Mouse (Mus musculus) CH12.LX (cell line): Measurements from ENCODE around the gene Arfip1.

Experiments used
- CTCF ChIP-seq, 2 experiments: IDR thresholded peaks in 1 of 2; conservative IDR thresholded peaks in 1 of 2; 2 replicates each; pipeline ENCODE4 v1.5.1; 2011 to 2012; ENCODE audit warnings: low read depth in 2 of 2, low read length in 2 of 2, improper control_type of control experiment in 1 of 2, inconsistent platforms in 1 of 2, mild to moderate bottlenecking in 1 of 2, moderate library complexity in 1 of 2
- E2F4 ChIP-seq: IDR thresholded peaks from 2 replicates; pipeline ENCODE4 v1.6.1; 2011; ENCODE audit warnings: low read depth, low read length, improper control_type of control experiment; ENCODE audit not compliant: insufficient replicate concordance
- HCFC1 ChIP-seq: IDR thresholded peaks from 2 replicates; pipeline ENCODE4 v1.6.1; 2012; ENCODE audit warnings: low read depth, mild to moderate bottlenecking, inconsistent platforms, low read length, improper control_type of control experiment
- MEF2A ChIP-seq: IDR thresholded peaks from 2 replicates; pipeline ENCODE4 v1.6.1; 2014; ENCODE audit warnings: low read depth, mild to moderate bottlenecking, inconsistent platforms, low read length, improper control_type of control experiment, borderline replicate concordance
- POLR2A ChIP-seq: IDR thresholded peaks from 2 replicates; pipeline ENCODE4 v1.6.1; 2011; ENCODE audit warnings: low read depth, mild to moderate bottlenecking, improper control_type of control experiment, low read length
- ZKSCAN1 ChIP-seq: IDR thresholded peaks from 2 replicates; pipeline ENCODE4 v1.6.1; 2012; ENCODE audit warnings: low read depth, inconsistent platforms, low read length, improper control_type of control experiment, borderline replicate concordance

GRCm38 (mm10) chr3:84563415-84563814, 19.0 kb downstream of the Arfip1 start:
- TF ChIP-seq MEF2A, result no peak
- no peak for TF ChIP-seq E2F4
- no peak for TF ChIP-seq ZKSCAN1
- no peak for TF ChIP-seq CTCF (conservative IDR thresholded peaks at IDR 0.05 in 1 of 2, IDR thresholded peaks at IDR 0.05 in 1 of 2; ENCODE audit: low read depth in 2 of 2, low read length in 2 of 2)
- TF ChIP-seq HCFC1, result no peak
- TF ChIP-seq POLR2A, result no peak
